Mouse (Mus musculus) mesoderm, embryonic 11.5 days (tissue): ENCODE results near the gene Prr29.
"Not testable (repeated sequence)": the region's sequence is repeated elsewhere in the genome, so short reads cannot be mapped to it uniquely, and the experiment has no call there.

Experiments
- DNase-seq: peaks from one replicate; pipeline ENCODE4 v3.0.0-alpha.2; 2012; ENCODE audit warnings: low read depth, low spot score

Gene Prr29

GRCm38 (mm10) chr11:106365366-106365765 lies at the start of gene Prr29:
TSS of gene Prr29 (plus strand) at chr11:106365472.
- no peak for DNase-seq

GRCm38 (mm10) chr11:106316416-106316815 lies 48.9 kb upstream of the Prr29 start:
- peak; percentile 32 for DNase-seq

- DNase-seq, result no peak
These were observed 47.5 kb upstream of the Prr29 start for GRCm38 (mm10) chr11:106317801-106318200.

- no peak for DNase-seq
These were observed 46.6 kb upstream of the Prr29 start for GRCm38 (mm10) chr11:106318406-106319366.

GRCm38 (mm10) chr11:106324858-106325257 lies 40.4 kb upstream of the Prr29 start:
- no peak for DNase-seq

GRCm38 (mm10) chr11:106325566-106326206 lies 39.6 kb upstream of the Prr29 start:
- peak; percentile 59 for DNase-seq

- no peak for DNase-seq
These were observed 38.8 kb upstream of the Prr29 start for GRCm38 (mm10) chr11:106326475-106326874.

- DNase-seq, result no peak
These were observed 36.8 kb upstream of the Prr29 start for GRCm38 (mm10) chr11:106328521-106328920.

- no peak for DNase-seq
These were observed 36.1 kb upstream of the Prr29 start for GRCm38 (mm10) chr11:106329128-106329527.

GRCm38 (mm10) chr11:106329682-106330081 lies 35.6 kb upstream of the Prr29 start:
- peak; percentile 19 for DNase-seq

- DNase-seq, result no peak
These were observed 32.8 kb upstream of the Prr29 start for GRCm38 (mm10) chr11:106332458-106332857.

GRCm38 (mm10) chr11:106334066-106334465 lies 31.2 kb upstream of the Prr29 start:
- no peak for DNase-seq

GRCm38 (mm10) chr11:106338029-106338428 lies 27.2 kb upstream of the Prr29 start:
- no peak for DNase-seq

GRCm38 (mm10) chr11:106338870-106339269 lies 26.4 kb upstream of the Prr29 start:
- no peak for DNase-seq

- DNase-seq, result not testable (repeated sequence)
These were observed 25.9 kb upstream of the Prr29 start for GRCm38 (mm10) chr11:106339323-106339722.

- no peak for DNase-seq
These were observed 24.2 kb upstream of the Prr29 start for GRCm38 (mm10) chr11:106340990-106341520.

- DNase-seq, result no peak
These were observed 20.4 kb upstream of the Prr29 start for GRCm38 (mm10) chr11:106344910-106345309.

GRCm38 (mm10) chr11:106349772-106350171 lies 15.5 kb upstream of the Prr29 start:
- no peak for DNase-seq

GRCm38 (mm10) chr11:106350853-106351252 lies 14.4 kb upstream of the Prr29 start:
- DNase-seq, result no peak

GRCm38 (mm10) chr11:106351253-106351652 lies 14.0 kb upstream of the Prr29 start:
- no peak for DNase-seq

- DNase-seq, result no peak
These were observed 13.3 kb upstream of the Prr29 start for GRCm38 (mm10) chr11:106351941-106352340.

- no peak for DNase-seq
These were observed 12.1 kb upstream of the Prr29 start, which contains the start of gene Scn4a for GRCm38 (mm10) chr11:106353188-106353587. TSS of gene Scn4a (minus strand) at chr11:106353288.
